Mouse (Mus musculus): ENCODE results near the gene Bcorl1.

Bcorl1 gene

GRCm38 (mm10) chrX:48449646-48450045, 108.5 kb downstream of the Bcorl1 start:
- no peak for DNase-seq

- DNase-seq: peak; percentile 22 to 31
Measured at GRCm38 (mm10) chrX:48452231-48452890, 111.2 kb downstream of the Bcorl1 start.

DNA sequence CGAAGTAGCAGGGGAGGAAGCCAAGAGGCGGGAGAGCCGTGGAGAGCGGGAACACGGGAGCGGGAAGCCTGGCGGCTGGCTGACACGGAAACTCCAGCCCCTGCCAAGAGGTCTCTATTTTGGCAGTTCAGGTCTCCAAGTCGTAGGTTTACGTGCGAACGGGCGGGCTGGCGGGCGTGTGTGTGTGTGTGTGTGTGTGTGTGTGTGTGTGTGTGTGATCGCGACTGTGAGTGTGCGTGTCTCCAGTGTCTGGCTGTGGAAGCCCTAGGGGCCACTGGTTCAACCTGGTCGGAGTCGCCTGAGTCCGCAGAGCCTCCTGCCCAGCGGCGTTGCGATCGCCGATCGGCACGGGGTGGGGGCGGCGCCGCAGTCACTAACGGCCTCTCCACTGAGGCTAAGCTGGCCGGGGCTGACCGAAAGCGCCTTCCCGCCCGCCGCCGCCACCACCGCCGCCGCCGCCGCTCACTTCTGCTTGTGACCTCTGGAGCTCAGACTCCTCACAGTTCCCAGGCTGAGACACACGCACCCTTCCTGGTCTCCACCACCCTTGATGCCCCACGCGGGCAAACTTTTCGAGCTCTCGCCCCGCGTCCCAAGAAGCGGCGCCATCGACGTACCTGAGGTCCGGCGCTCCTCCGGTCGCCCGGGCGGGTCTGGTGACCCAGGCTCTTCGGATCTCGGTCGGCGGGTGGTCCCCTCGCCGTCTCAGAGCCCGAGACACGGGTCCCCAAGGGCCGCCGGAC, 111.9 kb downstream of the Bcorl1 start:
- DNase-seq: peak; percentile 6 to 54

DNA sequence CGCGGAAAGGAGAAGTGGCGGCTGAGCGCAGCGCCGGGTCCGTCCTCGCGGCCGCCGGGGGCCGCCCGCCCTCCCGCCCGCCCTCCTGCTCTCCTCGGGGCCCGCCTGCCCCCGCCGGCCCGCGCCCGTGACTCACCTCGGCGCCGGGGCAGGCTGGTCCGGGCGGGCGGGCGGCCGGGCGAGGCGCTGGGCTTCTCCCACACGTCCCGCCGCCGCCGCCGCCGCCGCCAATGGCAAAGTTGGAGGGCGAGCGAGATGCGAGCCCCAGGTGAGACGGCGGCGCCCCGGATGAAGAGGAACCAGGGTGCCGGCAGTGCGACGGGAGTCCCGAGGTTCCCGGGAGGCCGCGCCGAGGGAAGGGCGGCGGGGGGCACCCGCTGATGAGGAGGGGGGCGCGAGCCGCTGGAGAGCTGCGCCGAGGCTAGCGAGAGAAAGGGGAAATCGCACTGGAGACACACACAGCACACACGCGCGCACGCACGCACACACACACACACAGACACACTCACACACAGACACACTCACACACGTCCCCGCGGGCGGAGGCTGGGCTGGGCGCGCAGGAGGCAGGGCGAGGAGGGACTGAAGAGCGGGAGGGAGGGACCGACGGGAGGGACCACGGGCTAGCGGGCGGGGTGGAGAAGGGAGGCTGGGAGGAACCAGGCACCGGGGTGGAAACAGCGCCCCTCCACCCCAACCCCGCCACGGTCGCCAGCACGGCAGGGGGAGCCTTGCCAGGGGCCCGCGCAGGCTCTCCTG, 112.8 kb downstream of the Bcorl1 start:
- peak; percentile 64 to 77 for DNase-seq

DNA sequence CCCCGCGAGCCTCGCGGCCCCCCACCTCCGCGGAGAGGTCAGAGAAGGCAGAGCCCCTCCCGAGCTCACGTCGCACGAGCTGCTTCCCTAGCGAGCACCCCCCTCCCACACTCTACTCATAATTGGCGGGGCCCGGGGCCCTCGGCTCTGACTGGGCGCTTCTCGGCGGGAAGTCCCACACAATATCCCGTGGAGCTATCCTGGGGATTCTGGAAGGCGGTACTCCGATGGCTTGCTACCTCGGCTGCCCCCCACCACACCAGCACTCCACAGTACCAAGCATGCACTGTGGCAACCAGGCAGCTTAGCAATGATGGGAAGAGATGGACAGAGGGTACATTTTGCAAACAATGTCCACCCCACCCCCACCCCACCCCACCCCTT, 113.3 kb downstream of the Bcorl1 start:
- no peak for DNase-seq

GRCm38 (mm10) chrX:48455018-48455417, 113.9 kb downstream of the Bcorl1 start:
- DNase-seq: peak in 1 of 2 experiments; percentile 40

- DNase-seq: no peak
Measured at GRCm38 (mm10) chrX:48456956-48457355, 115.8 kb downstream of the Bcorl1 start.

All from kidney, postnatal 36 days (tissue).